Mouse (Mus musculus): ENCODE measurements around the gene Vwa2. TPM values are rescaled to one million over a fixed set of nuclear protein-coding genes. Genes with fewer than 3 reads are reported as not detected.
A peak's percentile ranks its signal among the peaks of the same experiment; 100 is the strongest.

Gene Vwa2
- polyA plus RNA-seq (2012; fragmentation: generic; extraction: Trizol), result 0.08 TPM

- peak within 1 kb of the TSS; percentile 42 for H3K4me2 ChIP-seq (ENCODE audit: low read depth)
- TF ChIP-seq POLR2A (IDR thresholded peaks at IDR 0.05; ENCODE audit: insufficient read length, low read depth) (no peak), SRF (IDR thresholded peaks at IDR 0.05; ENCODE audit: control insufficient read depth, insufficient read length, low read depth) (no peak), MYOG (IDR thresholded peaks at IDR 0.05; ENCODE audit: control insufficient read depth in 1 of 3, insufficient read depth in 1 of 3, insufficient read length in 2 of 3, low read depth in 2 of 3) (peak in 2 of 3 experiments; percentile 96 to 97), CEBPB (IDR thresholded peaks at IDR 0.05; ENCODE audit: insufficient read depth, poor library complexity, severe bottlenecking) (no peak), POLR2AphosphoS2 (IDR thresholded peaks at IDR 0.05; ENCODE audit: insufficient read length, low read depth) (no peak), REST (IDR thresholded peaks at IDR 0.05; ENCODE audit: insufficient read depth, insufficient read length) (no peak), E2F4 (IDR thresholded peaks at IDR 0.05; ENCODE audit: insufficient read depth) (no peak), TCF12 (IDR thresholded peaks at IDR 0.05; ENCODE audit: insufficient read depth, poor library complexity, severe bottlenecking) (no peak), TCF3 (IDR thresholded peaks at IDR 0.05; ENCODE audit: insufficient read length, low read depth) (peak; percentile 81), USF1 (IDR thresholded peaks at IDR 0.05; ENCODE audit: low read depth) (no peak), MAX (IDR thresholded peaks at IDR 0.05; ENCODE audit: low read depth) (no peak), MYOD1 (IDR thresholded peaks at IDR 0.05; ENCODE audit: control insufficient read depth in 1 of 3, insufficient read length in 2 of 3, low read depth in 2 of 3) (peak in 2 of 3 experiments; percentile 87 to 93)
- H3K4me3 ChIP-seq, result no peak within 1 kb of the TSS
- no peaks in the 10 kb centered on the region for H3K36me3 ChIP-seq (ENCODE audit: control insufficient read depth, insufficient read depth)
- no peak within 1 kb of the TSS for H3ac ChIP-seq (ENCODE audit: control insufficient read depth, insufficient read length)
- no peaks in the 10 kb centered on the region for H3K79me2 ChIP-seq (ENCODE audit: control insufficient read depth, insufficient read depth)
- H3K27me3 ChIP-seq (ENCODE audit: control insufficient read depth, insufficient read depth, insufficient read length), result peaks cover 40% of the 10 kb centered on the region
These were observed at the start of gene Vwa2 for GRCm38 (mm10) chr19:56873816-56874600. Gene Vwa2, plus strand, starts transcription at chr19:56874249.

GRCm38 (mm10) chr19:56826047-56826631, 47.9 kb upstream of the Vwa2 start, which contains the start of gene Tdrd1:
Gene Tdrd1, plus strand, starts transcription at chr19:56826209.
- Histone ChIP-seq H3K79me2 (ENCODE audit: control insufficient read depth, insufficient read depth) (peaks cover 5% of the 10 kb centered on the region), H3K4me3 (no peak within 1 kb of the TSS), H3K27me3 (ENCODE audit: control insufficient read depth, insufficient read depth, insufficient read length) (no peaks in the 10 kb centered on the region), H3ac (ENCODE audit: control insufficient read depth, insufficient read length) (no peak within 1 kb of the TSS), H3K36me3 (ENCODE audit: control insufficient read depth, insufficient read depth) (no peaks in the 10 kb centered on the region), H3K4me2 (ENCODE audit: low read depth) (no peak within 1 kb of the TSS)
- TF ChIP-seq MYOD1 (IDR thresholded peaks at IDR 0.05; ENCODE audit: control insufficient read depth in 1 of 3, insufficient read length in 2 of 3, low read depth in 2 of 3), result no peak
- TF ChIP-seq TCF3 (IDR thresholded peaks at IDR 0.05; ENCODE audit: insufficient read length, low read depth), result no peak
- no peak for TF ChIP-seq E2F4 (IDR thresholded peaks at IDR 0.05; ENCODE audit: insufficient read depth)
- no peak for TF ChIP-seq SRF (IDR thresholded peaks at IDR 0.05; ENCODE audit: control insufficient read depth, insufficient read length, low read depth)
- no peak for TF ChIP-seq REST (IDR thresholded peaks at IDR 0.05; ENCODE audit: insufficient read depth, insufficient read length)
- TF ChIP-seq MYOG (IDR thresholded peaks at IDR 0.05; ENCODE audit: control insufficient read depth in 1 of 3, insufficient read depth in 1 of 3, insufficient read length in 2 of 3, low read depth in 2 of 3), result no peak

DNA sequence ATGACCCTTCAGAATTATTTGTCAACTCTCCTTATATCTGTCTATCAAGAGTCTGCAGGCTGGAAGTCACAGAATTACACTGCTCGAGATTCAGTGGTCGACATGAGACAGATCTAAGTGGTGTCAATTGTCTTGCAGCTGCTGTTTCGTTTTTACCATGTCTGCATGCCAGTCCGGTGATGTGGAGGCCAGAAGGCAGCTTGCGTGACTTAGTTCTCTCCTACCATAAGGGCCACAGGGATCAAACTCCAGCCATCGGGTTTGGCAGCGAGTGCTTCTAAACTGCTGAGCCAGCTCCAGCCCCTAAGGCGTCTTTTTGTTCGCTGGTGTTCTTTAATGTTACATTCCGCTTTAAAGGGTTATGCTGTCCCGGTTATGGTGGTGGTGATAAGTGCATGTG, 45.7 kb upstream of the Vwa2 start:
- TF ChIP-seq TCF12 (IDR thresholded peaks at IDR 0.05; ENCODE audit: insufficient read depth, poor library complexity, severe bottlenecking) (peak; percentile 24), POLR2AphosphoS2 (IDR thresholded peaks at IDR 0.05; ENCODE audit: insufficient read length, low read depth) (no peak), TCF3 (IDR thresholded peaks at IDR 0.05; ENCODE audit: insufficient read length, low read depth) (peak; percentile 29), MAX (IDR thresholded peaks at IDR 0.05; ENCODE audit: low read depth) (no peak), MYOD1 (IDR thresholded peaks at IDR 0.05; ENCODE audit: control insufficient read depth in 1 of 3, insufficient read length in 2 of 3, low read depth in 2 of 3) (peak in 2 of 3 experiments; percentile 92 to 94), USF1 (IDR thresholded peaks at IDR 0.05; ENCODE audit: low read depth) (no peak), REST (IDR thresholded peaks at IDR 0.05; ENCODE audit: insufficient read depth, insufficient read length) (no peak), CEBPB (IDR thresholded peaks at IDR 0.05; ENCODE audit: insufficient read depth, poor library complexity, severe bottlenecking) (no peak), MYOG (IDR thresholded peaks at IDR 0.05; ENCODE audit: control insufficient read depth in 1 of 3, insufficient read depth in 1 of 3, insufficient read length in 2 of 3, low read depth in 2 of 3) (peak; percentile 43 to 88 (median 73))
- Histone ChIP-seq H3ac (ENCODE audit: control insufficient read depth, insufficient read length) (no peak overlapping the region), H3K79me2 (ENCODE audit: control insufficient read depth, insufficient read depth) (no peaks in the 10 kb centered on the region), H3K4me2 (ENCODE audit: low read depth) (peak overlapping the region; percentile 62), H3K4me3 (no peak overlapping the region), H3K36me3 (ENCODE audit: control insufficient read depth, insufficient read depth) (no peaks in the 10 kb centered on the region), H3K27me3 (ENCODE audit: control insufficient read depth, insufficient read depth, insufficient read length) (no peaks in the 10 kb centered on the region)

GRCm38 (mm10) chr19:56829267-56829666, 44.8 kb upstream of the Vwa2 start:
- no peak for TF ChIP-seq POLR2AphosphoS2 (IDR thresholded peaks at IDR 0.05; ENCODE audit: insufficient read length, low read depth)
- TF ChIP-seq MYOG (IDR thresholded peaks at IDR 0.05; ENCODE audit: control insufficient read depth in 1 of 3, insufficient read depth in 1 of 3, insufficient read length in 2 of 3, low read depth in 2 of 3), result no peak
- no peak for TF ChIP-seq MYOD1 (IDR thresholded peaks at IDR 0.05; ENCODE audit: control insufficient read depth in 1 of 3, insufficient read length in 2 of 3, low read depth in 2 of 3)
- no peak for TF ChIP-seq TCF12 (IDR thresholded peaks at IDR 0.05; ENCODE audit: insufficient read depth, poor library complexity, severe bottlenecking)
- no peak for TF ChIP-seq SRF (IDR thresholded peaks at IDR 0.05; ENCODE audit: control insufficient read depth, insufficient read length, low read depth)
- TF ChIP-seq POLR2A (IDR thresholded peaks at IDR 0.05; ENCODE audit: insufficient read length, low read depth), result no peak
- TF ChIP-seq E2F4 (IDR thresholded peaks at IDR 0.05; ENCODE audit: insufficient read depth), result no peak
- no peak for TF ChIP-seq CEBPB (IDR thresholded peaks at IDR 0.05; ENCODE audit: insufficient read depth, poor library complexity, severe bottlenecking)
- no peak for TF ChIP-seq MAX (IDR thresholded peaks at IDR 0.05; ENCODE audit: low read depth)
- TF ChIP-seq TCF3 (IDR thresholded peaks at IDR 0.05; ENCODE audit: insufficient read length, low read depth), result no peak
- TF ChIP-seq REST (IDR thresholded peaks at IDR 0.05; ENCODE audit: insufficient read depth, insufficient read length), result no peak
- TF ChIP-seq USF1 (IDR thresholded peaks at IDR 0.05; ENCODE audit: low read depth), result no peak
- H3K27me3 ChIP-seq (ENCODE audit: control insufficient read depth, insufficient read depth, insufficient read length), result no peaks in the 10 kb centered on the region
- no peak overlapping the region for H3ac ChIP-seq (ENCODE audit: control insufficient read depth, insufficient read length)
- no peak overlapping the region for H3K4me3 ChIP-seq
- no peaks in the 10 kb centered on the region for H3K36me3 ChIP-seq (ENCODE audit: control insufficient read depth, insufficient read depth)
- H3K79me2 ChIP-seq (ENCODE audit: control insufficient read depth, insufficient read depth), result no peaks in the 10 kb centered on the region
- H3K4me2 ChIP-seq (ENCODE audit: low read depth), result no peak overlapping the region

Data from myocyte (in vitro differentiated cells).